Mouse (Mus musculus): ENCODE results near the gene Gm20431. TPM values are rescaled to one million over a fixed set of nuclear protein-coding genes. Genes with fewer than 3 reads are reported as not detected.

The Gm20431 gene
- polyA plus RNA-seq, 1 experiment from 2014 or later, result 10.7 TPM

DNA sequence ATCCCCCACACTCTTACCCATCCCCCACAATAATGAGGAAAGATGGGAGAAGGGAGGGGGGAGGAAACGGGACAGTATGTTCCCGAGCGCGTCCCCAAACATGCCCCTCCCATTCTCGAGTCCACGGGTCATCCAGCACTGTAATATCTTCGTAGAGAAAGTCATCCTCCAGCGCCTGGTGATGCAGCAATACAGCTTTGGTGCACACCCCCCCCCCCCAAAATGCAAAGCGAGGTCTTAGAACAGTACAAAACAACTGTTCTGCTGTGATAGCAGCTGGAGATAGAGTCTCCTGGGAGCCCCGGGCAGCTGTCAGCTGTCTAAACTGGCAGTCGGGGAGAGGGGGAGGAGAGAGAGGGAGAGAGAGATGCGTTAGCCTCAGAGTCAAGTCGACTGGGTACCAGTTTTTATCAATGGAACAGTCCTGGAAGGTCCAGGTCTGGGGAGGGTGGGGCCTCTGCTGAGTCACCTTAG is 11.0 kb upstream of the Gm20431 start:
- Histone ChIP-seq H3K9ac (replicated peaks; ENCODE audit: low read depth, low read length) (no peak overlapping the region), H3K27ac (ENCODE audit: low read depth, low read length) (no peak overlapping the region), H3K4me1 (ENCODE audit: control insufficient read depth, insufficient read depth, low read length) (no peaks in the 10 kb centered on the region), H3K9me3 (ENCODE audit: control insufficient read depth, low read length) (no peaks in the 10 kb centered on the region), H3K36me3 (ENCODE audit: control insufficient read depth, insufficient read depth, low read length) (no peaks in the 10 kb centered on the region), H3K4me2 (ENCODE audit: low read depth, low read length) (no peak overlapping the region), H3K4me3 (ENCODE audit: low read depth, low read length) (no peak overlapping the region), H3K27me3 (ENCODE audit: control insufficient read depth, insufficient read depth, low read length) (no peaks in the 10 kb centered on the region)
- 22% methylated on average over 13 of the region's 13 CpGs for WGBS
- ATAC-seq (ENCODE audit: low read depth), result peak; percentile 74

GRCm38 (mm10) chr2:167671101-167671633 is 9.9 kb upstream of the Gm20431 start:
- no peaks in the 10 kb centered on the region for H3K9me3 ChIP-seq (ENCODE audit: control insufficient read depth, low read length)
- no peak for ATAC-seq (ENCODE audit: low read depth)
- no peaks in the 10 kb centered on the region for H3K4me1 ChIP-seq (ENCODE audit: control insufficient read depth, insufficient read depth, low read length)
- WGBS, result 89% methylated on average over 5 of the region's 5 CpGs
- H3K27me3 ChIP-seq (ENCODE audit: control insufficient read depth, insufficient read depth, low read length), result no peaks in the 10 kb centered on the region
- H3K4me3 ChIP-seq (ENCODE audit: low read depth, low read length), result no peak overlapping the region
- no peaks in the 10 kb centered on the region for H3K36me3 ChIP-seq (ENCODE audit: control insufficient read depth, insufficient read depth, low read length)
- no peak overlapping the region for H3K9ac ChIP-seq (replicated peaks; ENCODE audit: low read depth, low read length)
- H3K27ac ChIP-seq (ENCODE audit: low read depth, low read length), result no peak overlapping the region
- H3K4me2 ChIP-seq (ENCODE audit: low read depth, low read length), result no peak overlapping the region

DNA sequence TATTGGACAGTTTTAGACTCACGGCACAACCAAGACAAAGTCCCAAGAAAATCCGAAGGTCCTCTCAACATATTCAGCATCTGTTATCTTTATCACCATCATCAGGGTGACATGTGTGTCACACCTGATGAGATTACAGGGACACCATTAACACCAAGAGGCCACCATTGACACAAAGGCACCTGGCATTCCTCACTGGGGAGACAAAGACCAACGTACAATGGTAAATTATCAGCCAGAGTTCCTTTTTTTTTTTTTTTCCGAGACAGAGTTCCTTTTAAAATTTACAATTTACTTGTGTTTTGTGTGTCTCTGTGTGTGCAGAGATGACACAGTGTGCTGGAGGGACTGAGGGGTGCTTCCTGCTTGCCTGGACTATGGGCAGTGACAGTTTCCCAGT is 8.1 kb upstream of the Gm20431 start:
- no peak overlapping the region for H3K9ac ChIP-seq (replicated peaks; ENCODE audit: low read depth, low read length)
- no peak overlapping the region for H3K4me3 ChIP-seq (ENCODE audit: low read depth, low read length)
- H3K27me3 ChIP-seq (ENCODE audit: control insufficient read depth, insufficient read depth, low read length), result no peaks in the 10 kb centered on the region
- H3K4me2 ChIP-seq (ENCODE audit: low read depth, low read length), result no peak overlapping the region
- no peaks in the 10 kb centered on the region for H3K4me1 ChIP-seq (ENCODE audit: control insufficient read depth, insufficient read depth, low read length)
- 78% methylated on average over 4 of the region's 4 CpGs for WGBS
- H3K36me3 ChIP-seq (ENCODE audit: control insufficient read depth, insufficient read depth, low read length), result no peaks in the 10 kb centered on the region
- H3K9me3 ChIP-seq (ENCODE audit: control insufficient read depth, low read length), result no peaks in the 10 kb centered on the region
- H3K27ac ChIP-seq (ENCODE audit: low read depth, low read length), result no peak overlapping the region
- no peak for ATAC-seq (ENCODE audit: low read depth)

- no peak overlapping the region for H3K4me2 ChIP-seq (ENCODE audit: low read depth, low read length)
- H3K9ac ChIP-seq (replicated peaks; ENCODE audit: low read depth, low read length), result no peak overlapping the region
- H3K4me1 ChIP-seq (ENCODE audit: control insufficient read depth, insufficient read depth, low read length), result no peaks in the 10 kb centered on the region
- H3K9me3 ChIP-seq (ENCODE audit: control insufficient read depth, low read length), result no peaks in the 10 kb centered on the region
- H3K27me3 ChIP-seq (ENCODE audit: control insufficient read depth, insufficient read depth, low read length), result no peaks in the 10 kb centered on the region
- no peak overlapping the region for H3K4me3 ChIP-seq (ENCODE audit: low read depth, low read length)
- WGBS, result 92% methylated on average over 5 of the region's 5 CpGs
- ATAC-seq (ENCODE audit: low read depth), result no peak
- no peaks in the 10 kb centered on the region for H3K36me3 ChIP-seq (ENCODE audit: control insufficient read depth, insufficient read depth, low read length)
- H3K27ac ChIP-seq (ENCODE audit: low read depth, low read length), result no peak overlapping the region
Observed at GRCm38 (mm10) chr2:167668426-167668825, 7.1 kb upstream of the Gm20431 start.

GRCm38 (mm10) chr2:167665972-167666713 is 4.8 kb upstream of the Gm20431 start:
- Histone ChIP-seq H3K36me3 (ENCODE audit: control insufficient read depth, insufficient read depth, low read length) (no peaks in the 10 kb centered on the region), H3K4me2 (ENCODE audit: low read depth, low read length) (no peak overlapping the region), H3K27ac (ENCODE audit: low read depth, low read length) (no peak overlapping the region), H3K4me1 (ENCODE audit: control insufficient read depth, insufficient read depth, low read length) (no peaks in the 10 kb centered on the region), H3K4me3 (ENCODE audit: low read depth, low read length) (no peak overlapping the region), H3K9ac (replicated peaks; ENCODE audit: low read depth, low read length) (no peak overlapping the region), H3K9me3 (ENCODE audit: control insufficient read depth, low read length) (no peaks in the 10 kb centered on the region), H3K27me3 (ENCODE audit: control insufficient read depth, insufficient read depth, low read length) (no peaks in the 10 kb centered on the region)
- ATAC-seq (ENCODE audit: low read depth), result no peak
- 83% methylated on average over 18 of the region's 18 CpGs for WGBS

- WGBS, result 62% methylated on average over 6 of the region's 6 CpGs
- H3K4me1 ChIP-seq (ENCODE audit: control insufficient read depth, insufficient read depth, low read length), result peaks cover 22% of the 10 kb centered on the region
- H3K36me3 ChIP-seq (ENCODE audit: control insufficient read depth, insufficient read depth, low read length), result no peaks in the 10 kb centered on the region
- no peaks in the 10 kb centered on the region for H3K9me3 ChIP-seq (ENCODE audit: control insufficient read depth, low read length)
- H3K27ac ChIP-seq (ENCODE audit: low read depth, low read length), result no peak overlapping the region
- no peaks in the 10 kb centered on the region for H3K27me3 ChIP-seq (ENCODE audit: control insufficient read depth, insufficient read depth, low read length)
- no peak overlapping the region for H3K9ac ChIP-seq (replicated peaks; ENCODE audit: low read depth, low read length)
- no peak for ATAC-seq (ENCODE audit: low read depth)
- no peak overlapping the region for H3K4me2 ChIP-seq (ENCODE audit: low read depth, low read length)
- H3K4me3 ChIP-seq (ENCODE audit: low read depth, low read length), result no peak overlapping the region
Observed at GRCm38 (mm10) chr2:167662713-167663112, 1.4 kb upstream of the Gm20431 start.

DNA sequence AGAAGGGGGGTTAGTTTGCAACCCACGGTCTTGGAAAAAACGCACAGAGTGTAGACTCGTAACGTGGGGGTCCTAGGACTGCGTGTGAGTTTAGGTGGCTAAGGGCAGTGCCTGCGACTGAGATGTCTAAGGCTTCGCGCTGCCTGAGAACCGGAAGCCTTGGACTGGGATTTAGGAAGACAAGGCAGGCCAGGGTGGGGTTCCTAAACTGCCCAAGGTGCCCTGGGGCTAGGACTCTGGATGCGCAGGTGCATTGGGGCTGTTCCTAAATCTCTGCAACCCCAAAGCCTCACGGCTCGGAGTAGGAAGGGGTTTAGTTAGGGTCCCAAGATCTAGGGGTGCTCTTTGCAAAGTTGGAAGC is 705 bp downstream of the Gm20431 start:
- peak; percentile 5; the same call in 1 of the 2 replicates for ATAC-seq (ENCODE audit: low read depth)
- Histone ChIP-seq H3K27ac (ENCODE audit: low read depth, low read length) (no peak overlapping the region), H3K27me3 (ENCODE audit: control insufficient read depth, insufficient read depth, low read length) (no peaks in the 10 kb centered on the region), H3K4me3 (ENCODE audit: low read depth, low read length) (peak overlapping the region; percentile 83), H3K4me2 (ENCODE audit: low read depth, low read length) (peak overlapping the region; percentile 96), H3K9ac (replicated peaks; ENCODE audit: low read depth, low read length) (peak overlapping the region; percentile 84), H3K4me1 (ENCODE audit: control insufficient read depth, insufficient read depth, low read length) (peaks cover 22% of the 10 kb centered on the region), H3K9me3 (ENCODE audit: control insufficient read depth, low read length) (no peaks in the 10 kb centered on the region), H3K36me3 (ENCODE audit: control insufficient read depth, insufficient read depth, low read length) (no peaks in the 10 kb centered on the region)
- 2% methylated on average over 12 of the region's 12 CpGs for WGBS

- no peak for ATAC-seq (ENCODE audit: low read depth)
- no peaks in the 10 kb centered on the region for H3K36me3 ChIP-seq (ENCODE audit: control insufficient read depth, insufficient read depth, low read length)
- 22% methylated on average over 13 of the region's 13 CpGs for WGBS
- no peaks in the 10 kb centered on the region for H3K27me3 ChIP-seq (ENCODE audit: control insufficient read depth, insufficient read depth, low read length)
- H3K27ac ChIP-seq (ENCODE audit: low read depth, low read length), result no peak overlapping the region
- H3K9ac ChIP-seq (replicated peaks; ENCODE audit: low read depth, low read length), result peak overlapping the region; percentile 84
- H3K4me2 ChIP-seq (ENCODE audit: low read depth, low read length), result peak overlapping the region; percentile 96
- peak overlapping the region; percentile 83 for H3K4me3 ChIP-seq (ENCODE audit: low read depth, low read length)
- H3K9me3 ChIP-seq (ENCODE audit: control insufficient read depth, low read length), result no peaks in the 10 kb centered on the region
- H3K4me1 ChIP-seq (ENCODE audit: control insufficient read depth, insufficient read depth, low read length), result peaks cover 22% of the 10 kb centered on the region
Observed at GRCm38 (mm10) chr2:167659847-167660610, 1.3 kb downstream of the Gm20431 start.

All from neural tube, embryonic 14.5 days (tissue).